Mouse (Mus musculus): ENCODE measurements at regions not wholly inside any gene's neighbourhood (a gene's known extent, or its start where the extent isn't known, plus 50 kb on each side); places are given as distances from the start of the nearest gene placed in this dataset.

- no peak for TF ChIP-seq GATA4 (IDR thresholded peaks at IDR 0.05; ENCODE audit: insufficient replicate concordance, low read length)
Observed at GRCm38 (mm10) chr3:46828676-46829075, 380.7 kb upstream of the Pabpc4l start.

Data from liver, adult (tissue).